Comparison of ENCODE assay signal across 8 mouse cellular contexts in genomic region chr11:76647500-76647899, GRCm38 (mm10). TPM values are rescaled to one million over a fixed set of nuclear protein-coding genes. Genes with fewer than 3 reads are reported as not detected.
DNase-seq lines count a peak whose midpoint lies in the region; ATAC-seq and TF ChIP-seq lines count a peak whose summit lies in the region.

No protein-coding gene starts in this region.

- H3K4me2 ChIP-seq in limb, embryonic 11.5 days (ENCODE audit: low read depth, severe bottlenecking) = peak overlapping the region; percentile 18; the same call in 1 of the 2 replicates
- peak overlapping the region; percentile 39 for H3K4me2 ChIP-seq in midbrain, embryonic 15.5 days

- no peak for TF ChIP-seq POLR2A in spleen, adult 2 months (IDR thresholded peaks at IDR 0.05; ENCODE audit: low read depth, low read length)

- no peaks in the 10 kb centered on the region for H3K27me3 ChIP-seq in limb, embryonic 11.5 days (ENCODE audit: control insufficient read depth, insufficient read depth, low read length)
- no peaks in the 10 kb centered on the region for H3K27me3 ChIP-seq in midbrain, embryonic 15.5 days (replicated peaks)
- no peaks in the 10 kb centered on the region for H3K27me3 ChIP-seq in spleen, adult 2 months (ENCODE audit: control insufficient read depth, insufficient read depth, low read length)

- H3K4me1 ChIP-seq in limb, embryonic 11.5 days (ENCODE audit: control insufficient read depth, insufficient read depth, low read length) = peaks cover 16% of the 10 kb centered on the region; the same call in 1 of the 2 replicates
- H3K4me1 ChIP-seq in midbrain, embryonic 15.5 days = peaks cover 33% of the 10 kb centered on the region
- no peaks in the 10 kb centered on the region for H3K4me1 ChIP-seq in spleen, adult 2 months (ENCODE audit: control insufficient read depth, insufficient read depth, insufficient read length)

- WGBS in limb, embryonic 11.5 days = 6% methylated on average over 9 of the region's 9 CpGs
- 9% methylated on average over 9 of the region's 9 CpGs for WGBS in midbrain, embryonic 15.5 days
- WGBS in spleen, adult 2 months = under 1% methylated on average over 9 of the region's 9 CpGs

- ATAC-seq in cerebellum, adult (ENCODE audit: insufficient number of reproducible peaks, low FRiP score, low TSS enrichment) = no peak
- ATAC-seq in granulocyte monocyte progenitor cell, adult 5-6 weeks (replicated peaks; ENCODE audit: poor library complexity, severe bottlenecking) = peak; percentile 67
- ATAC-seq in limb, embryonic 11.5 days (ENCODE audit: insufficient number of reproducible peaks, low FRiP score, low TSS enrichment, low read depth) = no peak
- no peak for ATAC-seq in midbrain, embryonic 15.5 days (replicated peaks)

- no peak overlapping the region for H3K27ac ChIP-seq in limb, embryonic 11.5 days (replicated peaks; ENCODE audit: low read depth, low read length)
- H3K27ac ChIP-seq in midbrain, embryonic 15.5 days = peak overlapping the region; percentile 61; the same call in 1 of the 2 replicates
- H3K27ac ChIP-seq in spleen, adult 2 months (ENCODE audit: insufficient read depth, low read length) = no peak overlapping the region

- no peaks in the 10 kb centered on the region for H3K36me3 ChIP-seq in limb, embryonic 11.5 days (ENCODE audit: control insufficient read depth, insufficient read depth, low read length)
- no peaks in the 10 kb centered on the region for H3K36me3 ChIP-seq in midbrain, embryonic 15.5 days (replicated peaks)
- H3K36me3 ChIP-seq in spleen, adult 2 months (ENCODE audit: control insufficient read depth, insufficient read depth, low read length) = no peaks in the 10 kb centered on the region

- H3K9me3 ChIP-seq in limb, embryonic 11.5 days (ENCODE audit: control insufficient read depth, low read length) = no peaks in the 10 kb centered on the region
- no peaks in the 10 kb centered on the region for H3K9me3 ChIP-seq in midbrain, embryonic 15.5 days

- DNase-seq in cerebellum, adult 11 months = peak; percentile 63
- peak; percentile 86 for DNase-seq in embryo, embryonic 9.5 days (ENCODE audit: extremely low spot score)
- peak; percentile 81 for DNase-seq in kidney, adult 18-20 months
- peak; percentile 92 for DNase-seq in limb, embryonic 11.5 days (ENCODE audit: low spot score)
- DNase-seq in spleen, adult 2 months (ENCODE audit: low read depth in 1 of 2, low spot score in 2 of 2) = peak; percentile 35 to 57

- H3K9ac ChIP-seq in limb, embryonic 11.5 days (ENCODE audit: low read length) = no peak overlapping the region
- H3K9ac ChIP-seq in midbrain, embryonic 15.5 days = no peak overlapping the region

- peak; percentile 80; the same call in 1 of the 2 replicates for TF ChIP-seq CTCF in spleen, adult 2 months (IDR thresholded peaks at IDR 0.05; ENCODE audit: extremely low read depth, insufficient read depth, insufficient read length, insufficient replicate concordance)

- no peak overlapping the region for H3K4me3 ChIP-seq in limb, embryonic 11.5 days (ENCODE audit: low read depth, low read length)
- 0 out of 2 replicates have a peak overlapping the region, but pooled peaks have one; percentile 4 for H3K4me3 ChIP-seq in midbrain, embryonic 15.5 days
- H3K4me3 ChIP-seq in spleen, adult 2 months (ENCODE audit: extremely low read depth, insufficient read depth, insufficient read length) = no peak overlapping the region

RNA-seq across cellular contexts. Expression of gene Bhlha9, which starts 24.8 kb away (rescaled TPM):
- not detected in 2 replicates for total RNA-seq in granulocyte monocyte progenitor cell, adult 5-6 weeks (2014; fragmentation: Nextera tagmentation)
- total RNA-seq in granulocyte monocyte progenitor cell, adult 5-6 weeks (2017) = not detected in 2 replicates
- 13.8 and 16.2 TPM in 2 replicates for polyA plus RNA-seq in limb, embryonic 11.5 days (2014; fragmentation: Nextera tagmentation; extraction: Ambion mirVana)
- polyA plus RNA-seq in midbrain, embryonic 15.5 days (2015; fragmentation: Nextera tagmentation; extraction: Ambion mirVana) = 0.92 and 1.1 TPM in 2 replicates
- polyA plus RNA-seq in spleen, adult 2 months (2012; rRNA removed) = not detected in 2 replicates

RNA-seq across cellular contexts. Expression of gene Abr, which starts 25.4 kb away (rescaled TPM):
- total RNA-seq in granulocyte monocyte progenitor cell, adult 5-6 weeks (2014; fragmentation: Nextera tagmentation) = 39.3 and 53.0 TPM in 2 replicates
- total RNA-seq in granulocyte monocyte progenitor cell, adult 5-6 weeks (2017) = 48.2 and 54.3 TPM in 2 replicates
- 45.2 and 50.1 TPM in 2 replicates for polyA plus RNA-seq in limb, embryonic 11.5 days (2014; fragmentation: Nextera tagmentation; extraction: Ambion mirVana)
- polyA plus RNA-seq in midbrain, embryonic 15.5 days (2015; fragmentation: Nextera tagmentation; extraction: Ambion mirVana) = 127 and 128 TPM in 2 replicates
- 37.2 and 41.9 TPM in 2 replicates for polyA plus RNA-seq in spleen, adult 2 months (2012; rRNA removed)

RNA-seq across cellular contexts. Expression of gene Trarg1, which starts 32.1 kb away (rescaled TPM):
- not detected in 2 replicates for total RNA-seq in granulocyte monocyte progenitor cell, adult 5-6 weeks (2014; fragmentation: Nextera tagmentation)
- total RNA-seq in granulocyte monocyte progenitor cell, adult 5-6 weeks (2017) = not detected in 2 replicates
- polyA plus RNA-seq in limb, embryonic 11.5 days (2014; fragmentation: Nextera tagmentation; extraction: Ambion mirVana) = 0.08 and 0.20 TPM in 2 replicates
- polyA plus RNA-seq in midbrain, embryonic 15.5 days (2015; fragmentation: Nextera tagmentation; extraction: Ambion mirVana) = 0.10 and 0.13 TPM in 2 replicates
- 0.61 and 0.78 TPM in 2 replicates for polyA plus RNA-seq in spleen, adult 2 months (2012; rRNA removed)
